Mouse (Mus musculus) cerebellum, adult 9-11 months (tissue): ENCODE measurements around the gene Ccdc130.

Source experiments
- DNase-seq: peaks from one replicate; pipeline ENCODE4 v3.0.0; 2022

The Ccdc130 gene

DNA sequence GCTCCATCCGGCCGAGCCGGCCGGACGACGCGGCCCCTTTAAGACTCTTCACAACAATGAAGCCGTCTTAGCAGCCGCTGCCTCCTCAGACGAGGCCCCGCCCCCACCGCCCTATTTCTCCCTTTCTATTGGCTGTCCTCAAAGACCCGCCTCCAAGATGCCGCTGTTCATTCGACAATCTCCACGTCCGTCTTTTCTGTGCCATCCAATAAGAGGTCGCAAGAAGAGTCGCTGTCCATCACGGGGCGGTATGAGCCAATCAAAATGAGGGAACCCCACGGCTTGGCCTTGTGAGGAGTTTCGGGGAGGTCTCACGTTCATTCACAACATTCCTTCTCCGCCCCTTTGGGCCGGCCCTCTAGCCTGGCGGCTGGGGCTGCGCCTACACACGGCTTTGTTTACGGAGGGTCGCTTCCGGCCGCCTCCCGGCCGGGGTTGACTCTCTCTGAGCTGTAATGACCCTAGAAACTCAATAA lies 33.1 kb downstream of the Ccdc130 start, which contains the start of gene Zswim4:
TSS of gene Zswim4 (minus strand) at position 58 of the 476 bp plus-strand sequence.
- peak; percentile 99 for DNase-seq

DNA sequence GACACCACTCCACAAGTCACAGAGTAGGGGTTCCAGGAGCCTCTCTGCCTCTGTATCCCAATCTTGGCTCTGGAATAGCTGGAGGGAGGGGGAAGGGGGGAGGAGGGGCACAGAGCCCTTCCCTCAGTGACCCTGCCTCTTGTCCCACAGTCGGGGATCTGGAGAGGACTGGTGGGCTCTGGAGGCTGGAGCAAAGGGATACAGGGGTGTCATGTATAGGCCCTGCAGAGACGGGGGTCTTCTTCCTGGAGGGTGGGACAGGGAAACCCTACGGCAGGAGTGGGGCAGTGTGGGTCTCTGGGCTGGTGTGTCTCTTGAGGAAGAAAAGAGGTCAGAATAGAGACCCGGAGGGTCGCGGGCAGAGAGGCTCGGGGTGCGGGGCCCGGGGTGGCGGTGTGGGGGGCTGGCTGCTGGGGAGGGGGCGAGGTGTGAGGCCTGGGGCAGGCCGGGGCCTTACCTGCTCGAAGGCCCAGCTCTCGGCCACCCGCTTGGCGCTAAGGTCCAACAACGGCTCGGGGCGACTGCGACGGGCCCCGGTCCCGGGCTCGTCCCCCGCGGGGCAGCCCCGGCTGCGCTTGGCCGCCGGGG lies 33.7 kb downstream of the Ccdc130 start:
- DNase-seq, result no peak

DNA sequence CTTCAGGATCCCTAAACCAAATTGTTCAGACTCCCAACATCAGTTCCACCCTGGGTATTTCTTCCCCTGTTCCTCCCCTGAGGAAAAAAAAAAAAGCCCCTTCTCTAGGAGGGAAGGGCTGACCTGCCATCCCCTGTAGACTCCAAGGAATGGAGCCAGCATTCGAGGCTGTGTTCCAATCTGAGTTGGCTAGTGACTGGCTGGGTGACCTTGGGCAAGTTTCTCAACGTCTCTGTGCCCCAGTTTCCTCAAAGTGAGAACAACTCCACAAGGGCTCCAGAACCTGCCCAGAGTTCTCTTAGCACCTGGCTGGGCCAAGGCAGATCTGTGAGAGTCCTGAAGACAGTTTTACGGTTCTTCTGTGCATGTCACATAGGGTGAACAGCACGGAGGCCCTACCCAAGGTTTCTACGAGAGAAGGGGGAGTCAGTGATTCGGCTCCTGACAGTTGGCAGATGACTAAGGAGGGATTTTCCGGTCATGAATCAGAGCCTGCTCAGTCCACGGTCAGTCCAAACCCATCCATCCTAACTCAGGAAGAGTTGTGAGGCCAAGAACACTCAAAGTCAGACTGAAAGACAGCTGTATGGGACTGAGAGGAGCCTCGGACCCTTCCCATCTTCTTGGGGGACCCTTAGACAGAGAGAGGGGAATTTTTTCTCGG lies 34.3 kb downstream of the Ccdc130 start:
- no peak for DNase-seq

DNA sequence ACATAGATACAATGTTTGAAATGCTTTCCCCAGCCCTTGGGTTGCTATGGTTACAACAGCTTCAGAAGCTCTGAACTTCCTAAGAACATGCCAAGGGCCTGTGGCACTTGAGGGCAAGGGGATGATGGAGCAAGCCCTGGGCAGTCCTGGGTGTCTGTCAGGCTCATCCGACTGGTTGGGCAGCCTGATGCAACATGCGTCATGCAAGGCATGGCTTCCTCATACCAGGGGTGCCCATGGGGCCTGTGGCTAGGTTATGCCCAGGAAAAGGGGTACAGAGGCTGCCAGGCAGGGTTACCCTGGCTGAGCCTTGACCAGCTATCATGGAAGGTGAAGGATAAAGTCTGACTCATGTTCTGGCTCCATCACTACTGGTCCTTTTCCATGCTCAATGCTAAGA lies 37.1 kb downstream of the Ccdc130 start:
- no peak for DNase-seq

DNA sequence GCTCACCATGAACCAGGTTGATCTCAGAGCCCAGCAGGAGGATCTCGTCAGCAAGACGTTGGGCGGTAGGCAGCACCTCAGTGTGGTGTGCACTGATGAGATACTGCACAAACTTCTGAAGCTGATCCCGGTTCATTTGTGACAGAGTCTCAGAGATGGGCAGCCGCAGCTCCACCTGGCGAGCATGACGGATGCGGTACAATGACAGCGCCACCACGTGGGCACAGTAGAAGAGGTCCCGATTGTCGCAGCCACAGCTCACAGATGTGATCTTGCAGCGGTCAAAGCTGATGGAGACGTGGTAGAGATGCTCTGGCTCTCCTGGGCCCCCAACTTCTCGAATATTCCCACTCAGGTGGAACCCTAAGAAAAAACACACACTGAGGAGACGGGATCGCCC lies 39.4 kb downstream of the Ccdc130 start:
- no peak for DNase-seq

DNA sequence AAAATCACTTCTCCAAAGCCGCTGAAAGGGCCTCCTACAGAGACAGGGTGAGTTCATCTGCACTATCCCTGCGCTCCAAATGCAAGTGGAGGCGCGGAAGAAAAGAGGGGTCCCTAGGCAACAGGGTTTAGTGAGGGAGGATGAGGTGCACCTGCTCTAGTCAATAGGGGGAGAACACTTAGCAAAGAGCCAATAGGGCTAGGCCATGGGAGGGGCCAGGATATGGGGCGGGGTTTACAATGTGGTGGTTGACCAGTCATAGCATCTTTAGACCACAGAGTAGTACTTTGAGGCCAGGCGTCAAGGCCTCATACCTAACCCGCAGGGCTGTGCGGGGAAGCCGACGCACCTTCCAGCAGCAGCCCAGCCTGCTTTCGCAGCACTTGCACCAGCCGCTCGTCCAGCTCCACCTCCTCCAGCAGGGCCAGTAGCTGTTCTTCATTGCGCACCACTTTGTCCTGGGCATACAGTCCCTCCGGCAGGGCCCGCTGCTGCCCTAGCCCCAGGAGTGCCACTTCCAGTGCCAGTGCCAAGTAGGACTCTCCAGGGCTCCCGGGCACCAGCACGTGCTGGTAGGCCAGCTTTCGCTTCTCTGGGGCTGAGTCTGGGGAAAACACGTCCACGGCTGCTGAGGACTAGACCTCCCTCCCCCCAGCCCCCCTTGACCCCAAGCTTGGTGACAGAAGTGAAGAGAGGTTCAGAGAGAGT lies 46.7 kb downstream of the Ccdc130 start:
- DNase-seq, result no peak

DNA sequence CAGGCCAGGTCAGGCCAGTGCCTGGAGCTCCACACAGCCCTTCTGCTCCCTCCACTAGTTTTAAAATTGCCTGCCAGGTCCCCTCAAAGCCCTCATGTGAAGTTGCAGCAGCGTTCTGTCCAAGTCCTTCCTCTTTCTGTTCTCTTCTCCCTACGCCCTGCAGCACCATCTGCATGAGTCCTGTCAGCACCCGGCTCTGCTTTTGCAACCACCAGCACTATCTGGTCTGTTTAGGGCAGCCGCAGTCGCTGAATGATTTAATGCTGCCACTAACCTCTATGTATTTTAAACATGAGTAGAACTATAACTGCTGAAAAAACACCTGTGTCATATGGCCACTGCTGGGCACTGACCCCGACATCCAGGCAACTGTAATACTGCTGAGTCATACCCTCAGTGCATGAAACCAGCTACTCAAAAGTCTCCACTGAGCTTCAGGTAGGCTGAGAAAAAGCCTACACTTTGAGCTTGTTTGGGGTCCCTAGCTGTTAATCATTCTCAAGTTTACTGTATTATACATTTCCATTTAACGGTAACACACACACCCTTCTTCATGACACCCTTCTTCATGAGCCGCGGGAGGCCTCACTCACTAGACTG lies 47.5 kb downstream of the Ccdc130 start:
- DNase-seq, result no peak

DNA sequence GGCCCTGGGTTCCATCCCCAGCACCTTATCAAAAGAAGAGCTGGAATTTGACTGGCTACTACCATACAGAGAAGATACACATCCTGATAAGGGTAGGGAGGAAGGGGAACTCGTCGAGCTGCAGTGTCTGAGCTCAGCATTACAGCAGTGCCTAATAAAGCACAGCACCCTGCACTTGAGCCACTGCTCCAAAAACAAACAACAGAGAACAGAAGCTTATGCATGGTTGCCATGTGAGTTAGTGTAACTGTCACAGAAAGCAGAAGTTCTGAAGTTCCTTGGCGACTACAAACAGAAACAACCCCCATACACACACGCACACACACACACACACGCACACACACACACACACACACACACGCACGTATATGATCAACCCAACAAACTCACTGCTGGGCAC lies 50.1 kb downstream of the Ccdc130 start:
- DNase-seq, result no peak

DNA sequence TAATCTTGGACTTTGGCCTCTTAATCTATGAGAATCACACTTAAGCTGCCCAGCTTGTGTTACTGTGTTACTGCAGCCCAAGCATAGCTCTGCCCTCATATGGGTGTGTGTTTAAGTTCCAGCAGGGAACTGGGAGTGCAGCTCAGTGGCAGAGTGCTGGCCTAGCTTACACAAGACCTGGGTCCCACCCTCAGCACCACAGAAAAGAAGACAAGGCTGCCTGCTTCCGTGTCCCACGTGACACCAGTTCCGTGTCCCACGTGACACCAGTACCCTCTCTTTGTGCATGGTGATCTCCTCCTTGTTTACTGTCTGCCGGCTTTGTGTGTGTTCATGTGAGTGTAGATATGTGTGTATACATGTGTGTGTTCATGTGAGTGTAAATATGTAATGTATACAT lies 52.0 kb downstream of the Ccdc130 start:
- DNase-seq, result no peak

DNA sequence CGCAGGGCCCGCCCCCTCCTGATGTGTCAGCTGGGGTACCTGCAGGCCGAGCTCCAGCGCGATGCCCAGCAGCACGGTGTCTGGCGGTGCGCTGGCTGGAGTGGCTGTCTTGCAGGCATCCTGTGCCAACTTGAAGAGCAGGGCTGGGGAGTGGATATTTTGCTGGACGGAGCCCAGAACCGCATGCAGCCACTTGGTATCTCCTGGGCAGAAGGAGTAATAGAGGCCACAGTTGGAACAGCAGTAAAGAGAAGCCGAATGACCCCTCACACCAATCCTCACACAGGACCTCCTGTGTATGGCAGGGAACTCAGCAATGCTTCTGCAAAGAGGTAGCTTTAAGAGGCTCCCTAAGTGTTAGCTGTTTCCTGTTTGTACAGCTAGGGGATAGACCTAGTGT lies 53.0 kb downstream of the Ccdc130 start:
- no peak for DNase-seq

DNA sequence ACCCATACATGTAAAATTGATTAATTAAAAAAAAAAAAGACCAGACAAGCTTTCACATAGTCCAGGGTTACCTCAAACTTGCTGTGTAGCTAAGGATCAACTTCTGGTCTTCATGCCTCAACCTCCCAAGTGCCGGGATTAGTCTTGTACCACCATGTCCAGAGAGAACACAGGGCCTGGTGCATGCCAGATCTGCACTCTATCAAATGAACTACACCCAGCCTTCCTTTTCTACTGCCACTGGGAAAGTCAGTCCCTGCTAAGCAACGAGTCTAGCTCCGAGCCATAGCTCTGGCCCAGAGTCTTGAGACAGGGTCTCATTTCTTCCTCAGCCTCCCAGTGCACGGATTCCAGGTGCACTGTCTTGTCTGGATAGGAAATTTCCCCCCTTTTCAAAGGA lies 56.9 kb downstream of the Ccdc130 start:
- DNase-seq, result no peak

DNA sequence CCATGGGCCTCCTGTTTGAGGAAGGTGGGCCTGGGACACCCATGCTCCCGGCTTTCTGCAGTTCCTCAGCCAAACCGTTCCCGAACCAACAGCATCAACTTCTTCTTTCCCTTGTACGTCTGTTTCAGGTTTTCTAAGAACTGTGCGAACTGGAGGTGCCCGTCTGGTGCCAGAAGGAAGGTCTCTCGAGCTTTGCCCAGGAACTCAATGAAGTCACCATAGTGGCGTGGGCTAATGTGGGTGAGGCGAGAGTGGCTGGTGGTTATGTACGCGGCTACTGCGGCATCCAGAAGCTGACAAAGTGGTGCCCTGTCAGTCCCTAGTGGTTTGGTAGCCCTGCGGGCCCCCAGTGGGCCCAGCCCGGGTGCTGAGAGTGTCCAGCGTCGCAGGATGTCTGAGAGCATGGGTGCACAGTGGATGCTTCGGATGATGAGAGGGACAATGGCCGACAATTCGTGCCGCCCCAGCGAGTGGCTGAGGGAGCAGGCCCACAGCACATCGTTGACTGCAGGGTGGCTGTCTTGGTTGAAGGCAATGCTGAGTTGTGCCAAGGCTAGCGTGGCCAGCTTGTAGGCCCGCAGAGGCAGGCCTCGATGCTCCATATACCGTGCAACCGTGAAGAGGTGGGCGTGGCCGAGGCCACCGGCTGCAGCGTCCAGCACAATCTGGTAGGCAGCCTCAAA lies 58.2 kb downstream of the Ccdc130 start:
- DNase-seq, result no peak

DNA sequence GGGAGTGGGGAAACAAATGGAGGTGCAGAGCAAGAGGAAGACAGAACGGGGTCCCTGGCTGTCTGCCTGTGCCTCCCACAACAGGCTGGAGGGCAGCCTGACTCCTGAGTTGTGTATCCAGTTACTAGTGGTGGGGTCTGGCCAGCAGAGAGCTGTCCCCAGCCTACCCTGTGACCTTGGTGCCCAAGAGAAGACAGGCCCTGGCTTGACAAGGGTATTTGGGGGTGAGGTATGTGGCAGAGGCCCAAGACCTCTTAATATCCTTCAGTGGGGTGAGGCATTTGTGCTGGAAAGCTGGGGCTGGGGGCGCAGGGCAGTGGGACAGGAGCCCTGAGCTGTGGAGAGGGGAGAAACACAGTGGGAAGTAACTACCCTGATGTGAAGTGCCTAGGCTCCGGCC lies 59.0 kb downstream of the Ccdc130 start:
- no peak for DNase-seq

DNA sequence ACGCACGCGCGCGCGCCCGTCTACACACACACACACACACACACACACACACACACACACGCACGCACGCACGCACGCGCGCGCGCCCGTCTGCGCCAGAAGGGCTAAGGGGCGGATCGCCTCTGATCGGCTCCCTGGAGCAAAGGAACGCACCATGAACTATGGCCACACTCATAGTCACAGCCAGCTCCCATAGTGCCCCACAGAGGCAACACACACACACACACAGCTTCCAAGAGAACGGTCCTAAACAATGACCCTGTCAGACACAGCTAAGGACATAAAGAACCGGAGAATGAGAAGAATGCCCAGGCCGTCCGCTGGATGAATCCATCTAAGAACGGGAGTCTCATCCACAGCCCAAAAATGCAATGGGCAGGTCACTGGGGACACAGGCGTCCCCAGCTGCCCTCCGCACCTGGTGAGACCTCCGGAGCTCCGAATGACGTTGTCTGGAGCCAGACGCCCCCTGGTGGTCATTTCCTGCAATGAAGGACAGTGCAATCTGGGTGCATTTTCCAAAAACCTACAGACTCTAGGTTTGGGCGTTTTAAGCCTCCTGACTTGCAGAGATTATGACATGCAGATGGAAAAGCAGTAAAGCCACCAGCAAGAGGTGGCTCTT lies 59.9 kb downstream of the Ccdc130 start:
- peak; percentile 78 for DNase-seq

DNA sequence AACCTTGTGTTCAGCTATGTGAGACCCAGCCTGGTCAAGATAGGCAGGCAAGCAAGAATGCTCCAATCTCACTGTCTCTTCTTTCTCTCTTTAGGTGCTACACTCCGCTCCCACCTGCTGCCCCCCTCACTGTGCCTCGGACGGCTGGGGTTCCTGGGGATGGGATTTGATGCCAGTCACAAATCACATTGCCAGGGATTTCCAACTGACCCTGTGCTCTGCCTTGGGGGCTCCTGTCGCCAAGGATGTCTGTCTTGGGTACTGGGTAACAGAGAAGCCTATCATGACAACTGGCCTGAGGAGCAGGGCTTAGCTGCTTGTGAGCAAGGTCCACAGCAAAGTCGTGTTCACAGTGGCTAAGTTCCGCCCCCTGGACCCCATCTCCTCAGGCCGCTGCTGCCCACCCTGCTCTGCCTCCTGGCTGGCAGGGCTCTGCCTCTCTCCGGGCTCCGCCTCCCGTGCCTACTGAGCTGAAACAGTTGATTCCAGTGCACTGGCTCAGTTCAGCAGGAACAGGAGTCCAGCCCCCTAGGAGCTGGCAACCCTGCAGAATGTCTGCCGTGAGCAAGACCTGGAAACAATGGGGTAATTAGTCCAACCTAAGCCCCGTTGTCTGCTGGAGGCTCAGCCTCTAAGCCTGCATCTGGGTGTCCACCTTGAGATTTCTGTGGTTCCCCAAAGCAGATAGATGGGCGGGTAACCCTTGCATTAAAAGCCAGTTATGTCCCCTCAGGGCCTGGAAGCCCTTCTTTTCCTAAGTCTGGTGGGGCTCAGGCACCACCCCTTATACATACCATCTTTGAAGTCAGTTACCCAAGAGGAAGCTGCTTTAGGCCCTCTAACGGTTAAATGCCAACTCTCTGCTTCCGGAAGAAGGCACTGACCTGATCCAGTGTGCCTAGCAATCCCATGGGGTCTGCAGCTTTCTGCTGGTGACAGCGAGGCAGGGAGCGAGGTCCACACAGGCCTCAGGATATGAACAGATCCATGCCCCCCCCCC lies 61.5 kb downstream of the Ccdc130 start:
- no peak for DNase-seq

DNA sequence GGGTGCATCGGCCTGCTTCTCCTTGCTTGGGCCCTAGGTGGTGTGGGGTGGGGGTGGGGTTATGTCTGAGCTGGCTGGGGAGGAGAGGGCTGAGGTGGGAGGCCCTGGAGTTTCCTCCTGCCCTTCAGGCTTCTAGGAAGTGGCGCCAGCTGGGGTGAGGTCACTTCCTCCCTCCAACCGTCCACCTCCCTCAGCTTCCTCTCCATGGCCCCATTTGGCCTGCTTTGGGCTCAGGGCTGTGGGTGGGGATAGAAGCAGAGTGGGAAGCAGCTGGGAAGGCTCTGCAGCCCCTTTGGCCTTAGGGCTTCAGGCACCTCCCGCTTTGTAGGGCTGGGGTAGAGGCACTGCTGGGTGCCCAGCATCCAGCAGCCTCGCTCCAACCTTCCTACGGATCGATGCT lies 62.4 kb downstream of the Ccdc130 start:
- no peak for DNase-seq
